Mouse (Mus musculus) neural tube, embryonic 14.5 days (tissue): ENCODE data around the gene Tmem161b. TPM values are rescaled to one million over a fixed set of nuclear protein-coding genes. Genes with fewer than 3 reads are reported as not detected.
"Not testable (repeated sequence)": the region's sequence is repeated elsewhere in the genome, so short reads cannot be mapped to it uniquely, and the experiment has no call there.

Source experiments
- ATAC-seq: fragments of 200-750 bp; cut with Nextera tagmentation; 2 replicates; pipeline ENCODE4 v1.8.0; 2017; ENCODE audit warnings: low read depth, mild to moderate bottlenecking, moderate TSS enrichment, moderate library complexity
- H3K27ac ChIP-seq: fragments of 300-500 bp; sonication (generic); 2 replicates; pipeline ENCODE4 v1.5.1; 2014; ENCODE audit warnings: low read depth, mild to moderate bottlenecking, control low read depth, low read length, moderate library complexity, mixed read lengths
- H3K27me3 ChIP-seq: fragments of 300-500 bp; sonication (generic); 2 replicates; pipeline ENCODE4 v1.6.1; 2014; ENCODE audit warnings: low read length; ENCODE audit not compliant: control insufficient read depth, insufficient read depth
- H3K36me3 ChIP-seq: fragments of 300-500 bp; sonication (generic); 2 replicates; pipeline ENCODE4 v1.6.1; 2014; ENCODE audit warnings: low read length, mixed read lengths; ENCODE audit not compliant: control insufficient read depth, insufficient read depth
- H3K4me1 ChIP-seq: fragments of 300-500 bp; sonication (generic); 2 replicates; pipeline ENCODE4 v1.6.1; 2014; ENCODE audit warnings: low read length; ENCODE audit not compliant: control insufficient read depth, insufficient read depth
- H3K4me2 ChIP-seq: fragments of 300-500 bp; sonication (generic); 2 replicates; pipeline ENCODE4 v1.6.1; 2014; ENCODE audit warnings: mild to moderate bottlenecking, low read depth, low read length, control low read depth
- H3K4me3 ChIP-seq: fragments of 300-500 bp; sonication (generic); 2 replicates; pipeline ENCODE4 v1.5.1; 2014; ENCODE audit warnings: low read depth, low read length, control low read depth, mixed read lengths
- H3K9ac ChIP-seq: fragments of 300-500 bp; sonication (generic); replicated peaks from 2 replicates; pipeline ENCODE4 v1.6.1; 2014; ENCODE audit warnings: low read depth, mild to moderate bottlenecking, control low read depth, low read length, mixed read lengths
- H3K9me3 ChIP-seq: fragments of 300-500 bp; sonication (generic); 2 replicates; pipeline ENCODE4 v1.6.1; 2016; ENCODE audit warnings: low read length; ENCODE audit not compliant: control insufficient read depth
- WGBS: fragments of 180-500 bp; shearing (Covaris S2); extraction: QIAGEN DNeasy Blood & Tissue Kit; methylation state at CpG from one replicate; pipeline ENCODE4 v1.1.7; 2014; 5-methylcytosine and 5-hydroxymethylcytosine counted together
- polyA plus RNA-seq: library from polyadenylated mRNA; unstranded; fragments of >200 nt; fragmentation: Nextera tagmentation; extraction: Ambion mirVana; gene quantifications from 2 replicates; pipeline ENCODE4 v1.2.1, GENCODE M21; 2014

Gene Tmem161b
- 40.0 and 40.5 TPM in 2 replicates for polyA plus RNA-seq

DNA sequence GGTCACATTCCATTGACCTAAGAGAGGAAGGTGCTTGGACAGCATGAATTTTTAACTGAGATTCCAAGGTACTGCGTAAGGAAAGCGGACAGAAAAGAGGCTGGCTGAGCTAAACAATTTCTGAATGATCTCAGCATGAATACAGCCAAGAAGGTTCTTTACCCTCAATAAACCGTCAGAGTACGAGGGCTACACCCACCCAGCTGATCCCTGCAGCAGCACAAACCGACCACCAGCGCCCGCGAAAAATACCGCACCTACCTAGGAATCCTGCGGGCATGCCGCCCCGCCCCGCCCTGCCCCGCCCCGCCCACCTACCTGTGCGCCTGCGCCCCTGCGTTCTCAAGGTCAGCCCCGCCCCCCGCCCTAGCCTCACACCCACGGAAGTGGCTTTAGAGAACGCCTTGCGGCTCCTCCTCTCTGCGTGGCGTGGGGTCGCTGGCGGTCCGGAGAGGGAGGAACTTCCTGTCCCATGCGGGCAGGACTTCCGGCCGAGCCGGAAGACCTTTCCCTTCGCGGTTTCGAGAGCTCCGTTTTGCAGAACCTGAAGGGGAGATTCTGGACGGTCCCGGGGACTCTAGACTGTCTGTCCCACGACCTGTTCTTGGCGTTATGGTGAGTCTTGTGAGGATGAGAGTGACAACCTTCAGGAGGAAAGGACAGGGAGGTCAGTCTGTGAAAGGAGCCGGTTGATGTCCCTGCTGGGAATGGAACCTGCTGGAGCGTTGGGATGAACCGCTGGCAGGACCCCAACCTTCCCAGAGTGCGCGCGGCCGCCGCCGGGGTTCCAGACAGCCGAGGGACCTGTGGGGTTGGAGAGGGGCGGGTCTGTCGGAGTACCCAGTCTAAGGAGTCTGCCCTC is at the start of gene Tmem161b:
TSS of gene Tmem161b (plus strand) at position 477 of the 862 bp plus-strand sequence.
- Histone ChIP-seq H3K27ac (peak within 1 kb of the TSS; percentile 80), H3K4me1 (peaks cover 13% of the 10 kb centered on the region), H3K4me2 (peak within 1 kb of the TSS; percentile 95), H3K9ac (peak within 1 kb of the TSS; percentile 90), H3K4me3 (peak within 1 kb of the TSS; percentile 81), H3K27me3 (no peaks in the 10 kb centered on the region), H3K36me3 (no peaks in the 10 kb centered on the region), H3K9me3 (no peaks in the 10 kb centered on the region)
- under 1% methylated on average over 51 of the region's 52 CpGs for WGBS
- ATAC-seq = peak; percentile 99

DNA sequence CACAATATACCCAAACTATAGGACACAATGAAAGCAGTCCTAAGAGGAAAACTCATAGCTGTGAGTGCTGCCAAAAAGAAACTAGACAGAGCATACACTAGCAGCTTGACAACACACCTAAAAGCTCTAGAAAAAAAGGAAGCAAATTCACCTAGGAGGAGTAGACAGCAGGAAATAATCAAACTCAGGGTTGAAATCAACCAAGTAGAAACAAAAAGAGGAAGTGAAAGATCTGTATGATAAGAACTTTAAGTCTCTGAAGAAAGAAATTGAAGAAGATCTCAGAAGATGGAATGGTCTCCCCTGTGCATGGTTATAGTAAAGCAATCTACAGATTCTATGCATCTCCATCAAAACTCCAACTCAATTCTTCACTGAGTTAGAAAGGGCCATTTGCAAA is 36.3 kb upstream of the Tmem161b start:
- H3K4me3 ChIP-seq, ATAC-seq, H3K9ac ChIP-seq, H3K27ac ChIP-seq, H3K36me3 ChIP-seq, H3K4me1 ChIP-seq, H3K9me3 ChIP-seq, H3K4me2 ChIP-seq, H3K27me3 ChIP-seq: not testable (repeated sequence)

DNA sequence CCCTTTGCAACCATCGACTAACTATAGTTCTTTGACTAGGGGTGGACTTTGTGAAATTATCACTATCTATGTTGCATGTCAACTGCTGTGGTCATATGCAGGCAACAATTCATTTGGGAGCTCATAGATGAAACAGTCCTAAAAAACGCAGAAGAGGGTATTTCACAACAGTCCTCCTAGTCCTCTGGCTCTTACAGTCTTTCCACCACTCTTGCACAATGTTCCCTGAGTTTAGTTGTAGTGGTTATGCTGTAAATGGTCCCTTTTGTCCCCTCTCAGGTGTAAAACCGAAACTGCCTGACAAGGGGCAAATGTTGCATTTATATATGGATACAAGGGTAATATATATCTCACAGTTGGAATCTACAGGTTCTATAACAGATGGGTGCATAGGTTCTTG is 29.4 kb upstream of the Tmem161b start:
- ATAC-seq = no peak
- no peak overlapping the region for H3K9ac ChIP-seq
- H3K36me3 ChIP-seq = no peaks in the 10 kb centered on the region
- 81% methylated on average over 3 of the region's 3 CpGs for WGBS
- no peak overlapping the region for H3K4me3 ChIP-seq
- H3K4me2 ChIP-seq = no peak overlapping the region
- H3K27ac ChIP-seq = no peak overlapping the region
- no peaks in the 10 kb centered on the region for H3K9me3 ChIP-seq
- H3K27me3 ChIP-seq = no peaks in the 10 kb centered on the region
- H3K4me1 ChIP-seq = no peaks in the 10 kb centered on the region

DNA sequence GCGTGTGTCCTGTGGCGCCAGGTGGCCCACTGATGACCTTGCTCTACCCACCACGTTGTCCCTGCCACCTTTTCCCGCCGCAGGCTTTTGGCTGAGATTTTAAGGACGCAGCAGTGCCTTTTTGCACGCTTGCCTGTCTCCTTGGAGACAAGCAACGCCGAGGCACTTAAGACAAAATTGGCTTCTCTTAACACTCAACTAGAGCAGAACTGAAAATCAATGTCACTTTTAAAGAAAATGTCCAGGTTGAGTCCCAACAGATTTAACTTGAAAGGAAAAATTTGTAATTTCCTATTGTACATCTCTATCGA is 541 bp downstream of the Tmem161b start:
- Histone ChIP-seq H3K4me1 (peaks cover 13% of the 10 kb centered on the region), H3K9me3 (no peaks in the 10 kb centered on the region), H3K4me2 (peak overlapping the region; percentile 95), H3K27ac (peak overlapping the region; percentile 80), H3K36me3 (no peaks in the 10 kb centered on the region), H3K27me3 (no peaks in the 10 kb centered on the region), H3K9ac (peak overlapping the region; percentile 90), H3K4me3 (peak overlapping the region; percentile 81)
- ATAC-seq = no peak
- 2% methylated on average over 10 of the region's 10 CpGs for WGBS

DNA sequence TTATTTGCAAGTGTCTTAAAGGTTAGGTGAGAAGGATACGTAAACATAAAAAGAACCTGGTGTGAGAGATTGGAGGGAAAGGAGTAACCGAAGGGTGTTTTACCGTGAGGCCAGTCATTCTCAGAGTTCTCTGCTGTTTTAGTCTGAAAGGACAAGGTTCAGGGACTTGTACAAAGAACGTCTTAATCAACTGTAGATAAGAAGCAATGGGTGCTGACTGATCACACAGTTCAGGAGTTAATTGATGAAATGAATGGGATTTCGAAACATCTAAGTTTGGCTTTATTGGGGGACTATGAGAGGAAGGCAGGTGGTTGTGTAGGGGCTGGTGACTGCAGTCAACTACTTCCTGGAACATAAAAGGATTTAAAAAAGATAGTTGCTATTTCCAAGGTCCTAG is 922 bp downstream of the Tmem161b start:
- H3K4me2 ChIP-seq = peak overlapping the region; percentile 95
- H3K36me3 ChIP-seq = no peaks in the 10 kb centered on the region
- 50% methylated on average over 5 of the region's 5 CpGs for WGBS
- no peak overlapping the region; the same call in 1 of the 2 replicates for H3K27ac ChIP-seq
- no peak for ATAC-seq
- H3K4me3 ChIP-seq = peak overlapping the region; percentile 81
- peaks cover 13% of the 10 kb centered on the region for H3K4me1 ChIP-seq
- no peaks in the 10 kb centered on the region for H3K9me3 ChIP-seq
- H3K9ac ChIP-seq = peak overlapping the region; percentile 90; the same call in 1 of the 2 replicates
- no peaks in the 10 kb centered on the region for H3K27me3 ChIP-seq

DNA sequence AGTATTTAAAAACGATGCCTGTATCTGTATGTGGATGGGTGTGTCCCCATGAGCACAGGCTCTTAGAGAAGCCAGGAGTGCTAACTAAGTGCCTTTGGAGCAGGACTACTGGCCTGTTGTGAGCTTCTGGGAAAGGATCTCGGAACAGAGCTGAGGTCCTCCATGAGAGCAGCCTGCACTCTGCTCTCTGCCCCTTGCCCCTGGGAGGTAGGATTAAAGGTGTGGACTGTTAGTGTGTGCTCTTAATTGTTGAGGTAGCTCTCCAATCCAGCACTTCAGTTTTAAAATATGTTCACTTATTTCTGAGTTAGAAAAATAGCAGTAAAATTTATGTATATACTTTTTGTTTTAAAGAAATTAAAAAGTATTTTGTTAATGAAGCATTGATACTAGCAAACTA is 11.9 kb downstream of the Tmem161b start:
- H3K36me3 ChIP-seq = peaks cover 4% of the 10 kb centered on the region; the same call in 1 of the 2 replicates
- no peak for ATAC-seq
- H3K9ac ChIP-seq = no peak overlapping the region
- no peak overlapping the region for H3K4me2 ChIP-seq
- H3K4me3 ChIP-seq = no peak overlapping the region
- H3K9me3 ChIP-seq = peaks cover 6% of the 10 kb centered on the region; the same call in 1 of the 2 replicates
- 88% methylated on average over 2 of the region's 2 CpGs for WGBS
- H3K27ac ChIP-seq = no peak overlapping the region
- no peaks in the 10 kb centered on the region for H3K4me1 ChIP-seq
- H3K27me3 ChIP-seq = no peaks in the 10 kb centered on the region

DNA sequence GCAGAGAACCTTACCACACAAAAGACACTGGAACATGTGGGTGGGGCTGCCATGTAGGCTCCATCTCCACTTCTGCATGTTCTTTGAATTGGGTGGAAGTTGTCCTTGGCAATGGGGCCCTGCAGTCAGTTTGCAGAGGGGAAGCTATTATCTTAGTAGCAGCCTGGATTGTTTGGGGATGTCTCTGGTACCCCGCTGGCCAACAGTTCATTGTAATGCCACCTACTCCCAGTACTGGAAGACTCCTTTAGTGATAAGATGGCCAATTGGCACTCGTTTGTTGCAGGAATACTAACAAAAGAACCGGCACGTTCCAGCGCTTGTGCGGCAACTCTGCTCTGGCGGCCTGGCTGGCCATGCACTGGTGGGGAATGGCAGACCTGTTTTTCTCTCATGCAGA is 14.7 kb downstream of the Tmem161b start:
- H3K4me3 ChIP-seq = no peak overlapping the region
- H3K36me3 ChIP-seq = peaks cover 4% of the 10 kb centered on the region; the same call in 1 of the 2 replicates
- 96% methylated on average over 7 of the region's 7 CpGs for WGBS
- no peaks in the 10 kb centered on the region for H3K4me1 ChIP-seq
- ATAC-seq = no peak
- no peak overlapping the region for H3K27ac ChIP-seq
- peaks cover 6% of the 10 kb centered on the region; the same call in 1 of the 2 replicates for H3K9me3 ChIP-seq
- no peak overlapping the region for H3K9ac ChIP-seq
- H3K4me2 ChIP-seq = no peak overlapping the region
- H3K27me3 ChIP-seq = no peaks in the 10 kb centered on the region

DNA sequence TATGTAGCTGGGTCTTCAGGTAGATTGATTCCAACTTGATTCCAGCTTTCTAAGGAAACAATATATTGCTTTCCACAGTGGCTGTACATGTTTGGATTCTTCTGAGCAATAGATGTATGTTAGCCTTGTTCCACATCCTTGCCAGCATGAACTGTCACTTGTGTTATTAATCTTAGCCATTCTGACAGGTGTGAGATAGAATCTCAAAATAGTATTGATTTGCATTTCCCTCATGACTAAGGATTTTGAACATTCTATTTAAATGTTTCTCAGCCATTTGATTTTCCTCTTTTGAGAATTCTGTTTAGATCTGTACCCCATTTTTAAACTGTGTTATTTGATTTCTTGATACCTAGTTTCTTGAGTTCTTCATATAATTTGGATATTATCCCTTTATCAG is 16.1 kb downstream of the Tmem161b start:
- H3K36me3 ChIP-seq = peaks cover 4% of the 10 kb centered on the region; the same call in 1 of the 2 replicates
- no peak for ATAC-seq
- peaks cover 6% of the 10 kb centered on the region; the same call in 1 of the 2 replicates for H3K9me3 ChIP-seq
- H3K27me3 ChIP-seq = no peaks in the 10 kb centered on the region
- no peaks in the 10 kb centered on the region for H3K4me1 ChIP-seq
- H3K4me3 ChIP-seq = no peak overlapping the region
- no peak overlapping the region for H3K9ac ChIP-seq
- H3K27ac ChIP-seq = no peak overlapping the region
- H3K4me2 ChIP-seq = no peak overlapping the region

DNA sequence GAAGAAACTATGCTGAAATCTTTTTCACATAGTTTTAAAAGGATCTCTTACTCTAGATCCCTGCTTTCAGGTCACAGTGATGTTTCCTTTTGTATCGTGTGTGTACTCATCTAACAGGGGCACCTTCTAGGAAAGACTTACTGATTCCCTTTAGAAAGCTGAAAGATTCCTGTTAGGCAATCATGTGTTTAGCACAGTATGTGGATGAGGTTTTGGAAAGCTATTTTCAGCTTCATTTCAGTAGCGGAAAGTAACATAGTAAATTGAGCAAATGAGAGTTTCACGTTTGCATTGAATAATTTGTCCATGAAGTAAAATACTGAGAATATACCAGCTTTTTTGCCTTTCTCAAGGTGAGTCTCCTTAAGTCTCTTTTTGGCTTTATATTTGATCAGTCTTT is 26.0 kb downstream of the Tmem161b start:
- WGBS = 87% methylated on average over 3 of the region's 3 CpGs
- Histone ChIP-seq H3K9ac (no peak overlapping the region), H3K27ac (no peak overlapping the region), H3K4me2 (no peak overlapping the region), H3K9me3 (no peaks in the 10 kb centered on the region), H3K27me3 (no peaks in the 10 kb centered on the region), H3K4me3 (no peak overlapping the region), H3K4me1 (no peaks in the 10 kb centered on the region), H3K36me3 (no peaks in the 10 kb centered on the region)
- ATAC-seq = no peak
